Mouse (Mus musculus) cerebellum, postnatal 10 days (tissue): ENCODE measurements at regions not wholly inside any gene's neighbourhood (a gene's known extent, or its start where the extent isn't known, plus 50 kb on each side); places are given as distances from the start of the nearest gene placed in this dataset.
"Not testable (repeated sequence)": the region's sequence is repeated elsewhere in the genome, so short reads cannot be mapped to it uniquely, and the experiment has no call there.

ENCODE experiments used
- DNase-seq, 2 experiments: peaks; one replicate each; pipeline ENCODE4 v3.0.0; 2021; ENCODE audit warnings: mixed read lengths in 2 of 2

DNA sequence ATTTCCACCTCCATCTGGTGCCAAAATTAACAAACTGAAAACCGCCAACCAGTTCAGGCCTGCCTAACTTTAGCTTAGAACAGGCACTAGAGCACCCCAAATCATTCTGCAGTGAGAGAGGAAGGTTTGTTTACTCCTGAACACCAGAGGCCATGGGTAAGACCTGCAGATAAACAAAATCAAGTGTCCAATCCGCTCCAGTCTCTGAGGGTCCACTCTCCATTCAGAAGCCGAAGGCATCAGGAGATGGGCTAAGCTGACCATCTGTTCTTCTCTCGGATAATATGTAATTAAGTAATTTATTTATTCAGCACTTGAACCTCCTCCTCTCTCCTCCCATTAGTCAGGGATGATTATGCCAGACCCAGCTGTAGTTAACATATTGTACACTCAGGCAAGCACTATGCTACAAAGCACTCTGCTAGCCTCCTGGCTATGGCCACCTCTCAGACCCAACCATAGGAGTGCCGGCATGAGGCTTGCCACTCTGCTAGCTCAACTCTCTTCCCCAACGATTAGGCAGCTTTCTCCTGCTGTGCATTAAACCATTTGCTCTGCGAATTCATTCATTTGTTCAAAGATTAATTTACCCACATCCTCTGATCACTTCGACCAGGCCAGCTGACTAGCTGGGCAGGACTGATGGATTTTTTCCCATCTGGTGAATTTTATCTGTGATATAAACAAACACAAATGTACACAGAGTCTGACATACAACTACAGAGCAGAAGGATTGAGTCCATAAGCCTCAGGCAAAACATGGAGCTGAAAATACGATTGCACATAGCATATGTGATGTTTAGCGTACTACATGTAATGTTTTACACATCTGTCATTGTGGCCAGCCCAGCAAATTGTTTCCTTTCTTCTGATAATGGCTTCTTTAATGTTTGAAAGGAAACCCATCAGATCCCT is 184.4 kb downstream of the Mat2b start:
- peak; percentile 22 to 37 for DNase-seq

DNA sequence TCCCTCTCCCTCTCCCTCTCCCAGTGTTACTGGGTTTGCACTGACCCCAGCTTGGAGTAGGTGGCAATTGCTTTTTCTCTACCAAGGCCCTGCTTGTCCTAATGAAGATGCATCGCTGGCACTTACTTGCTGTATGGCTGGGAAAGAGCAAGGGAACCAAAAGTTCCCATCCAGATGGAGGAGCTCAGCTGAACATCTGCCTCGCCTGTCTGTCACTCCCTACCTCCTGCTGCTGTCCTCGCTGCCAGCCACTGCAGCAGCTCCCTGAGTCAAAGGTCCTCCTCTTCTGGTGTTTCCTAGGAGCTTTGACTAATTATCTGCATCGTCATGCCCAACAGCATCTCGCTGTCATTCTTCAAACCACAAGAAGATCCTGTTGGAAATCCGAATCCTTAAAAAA is 203.4 kb downstream of the Mat2b start:
- no peak for DNase-seq

DNA sequence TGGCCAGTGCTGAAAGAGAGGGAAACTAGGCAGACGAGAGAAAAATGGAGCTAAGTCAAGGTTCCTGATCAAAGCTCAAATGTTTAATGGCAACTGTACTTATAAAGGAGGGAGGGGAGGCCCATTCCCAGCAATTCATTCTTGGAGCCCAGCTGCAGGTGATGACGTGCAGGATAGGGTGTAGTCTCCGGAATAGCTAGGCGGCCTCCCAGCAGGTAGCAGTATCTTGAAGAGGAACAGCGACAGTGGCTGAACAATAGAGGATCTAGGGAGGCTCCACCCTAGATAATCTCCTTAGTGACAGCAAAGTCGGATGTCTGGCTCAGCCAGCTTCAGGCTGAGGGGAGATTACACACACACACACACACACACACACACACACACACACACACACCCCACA is 216.8 kb downstream of the Mat2b start:
- not testable (repeated sequence) for DNase-seq

DNA sequence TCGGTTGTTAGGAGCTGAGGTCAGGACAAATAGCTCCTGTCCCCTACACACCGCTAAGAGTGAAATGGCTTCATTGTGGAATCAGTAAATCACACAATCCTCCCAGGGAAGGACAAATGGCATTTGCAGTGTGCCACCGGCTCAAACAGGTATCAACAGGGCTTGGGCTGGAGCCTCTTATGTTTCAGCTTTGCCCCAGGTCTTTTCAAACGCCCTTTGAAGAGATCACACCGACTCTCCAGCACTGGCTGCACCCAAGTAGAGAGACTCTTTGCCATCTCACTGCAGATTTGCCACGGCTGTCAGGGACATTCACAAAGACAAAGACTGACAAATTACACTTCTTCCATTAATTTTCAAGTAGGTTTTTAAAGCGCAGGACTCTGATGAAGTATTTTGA is 217.7 kb downstream of the Mat2b start:
- DNase-seq: no peak

DNA sequence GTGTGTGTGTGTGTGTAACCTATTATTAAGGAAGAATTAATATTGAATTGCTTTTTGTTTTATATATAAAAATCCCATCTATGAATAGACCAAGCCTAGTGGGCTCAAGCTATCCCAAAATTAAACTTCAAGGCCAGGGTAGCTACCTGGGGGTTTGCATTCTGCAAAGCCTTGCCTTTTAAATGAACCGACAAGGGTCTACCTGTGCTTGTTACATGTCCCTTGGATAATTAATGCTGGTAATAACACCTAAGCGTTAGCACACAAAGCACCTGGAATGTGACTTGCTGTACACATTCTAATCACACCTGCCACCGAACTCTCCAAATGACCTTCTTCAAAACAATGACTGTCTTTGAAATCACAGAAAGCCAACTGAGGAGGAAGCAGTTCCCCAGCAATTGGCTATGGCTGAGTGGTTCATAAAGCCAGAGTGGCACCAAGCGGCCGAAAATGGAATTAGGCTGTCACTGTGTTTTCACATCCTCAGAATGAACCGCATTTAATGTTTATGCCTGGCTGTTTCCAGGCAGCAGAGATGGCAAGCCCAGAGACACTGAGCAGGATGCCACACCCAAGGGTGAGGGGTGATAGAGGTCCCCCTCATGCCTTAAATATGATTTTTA is 225.8 kb downstream of the Mat2b start:
- peak; percentile 75 to 76 for DNase-seq

DNA sequence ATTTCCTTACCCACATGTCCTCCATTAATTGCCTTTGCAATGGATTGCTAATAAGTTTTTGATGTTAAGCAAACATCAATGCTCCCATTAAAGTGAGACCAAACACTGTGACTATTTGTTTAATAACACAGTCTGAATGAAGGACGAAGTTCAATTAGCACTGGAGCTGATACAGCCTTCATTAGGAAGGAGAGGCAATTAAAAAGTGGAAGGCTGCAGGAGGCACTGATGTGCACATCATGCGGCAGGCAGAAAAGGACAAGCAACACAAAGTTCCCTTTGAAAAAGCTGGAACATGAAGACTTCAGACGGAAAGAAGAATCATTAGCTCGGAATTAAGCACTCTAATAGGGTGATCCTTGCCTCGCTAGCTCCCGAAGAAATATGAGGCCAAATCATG is 238.4 kb downstream of the Mat2b start:
- no peak for DNase-seq

DNA sequence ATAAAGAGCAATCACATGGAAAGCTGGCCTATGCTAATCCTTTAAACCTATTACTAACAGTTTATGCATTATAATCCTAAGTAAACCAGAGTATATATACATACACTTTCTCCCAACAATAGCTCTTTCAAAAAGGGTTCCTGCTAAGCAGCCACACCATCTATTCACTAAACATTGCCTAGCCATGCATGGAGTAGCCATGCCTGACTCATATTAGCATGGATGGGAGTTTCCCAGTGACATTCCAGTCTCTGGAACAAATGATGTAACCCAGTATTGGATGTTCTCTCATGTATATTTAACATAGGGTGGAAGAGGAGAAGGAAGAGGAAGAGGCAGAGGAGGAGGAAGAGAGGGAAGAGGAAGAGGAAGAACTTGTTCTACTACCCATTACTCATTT is 240.0 kb downstream of the Mat2b start:
- DNase-seq: not testable (repeated sequence)

DNA sequence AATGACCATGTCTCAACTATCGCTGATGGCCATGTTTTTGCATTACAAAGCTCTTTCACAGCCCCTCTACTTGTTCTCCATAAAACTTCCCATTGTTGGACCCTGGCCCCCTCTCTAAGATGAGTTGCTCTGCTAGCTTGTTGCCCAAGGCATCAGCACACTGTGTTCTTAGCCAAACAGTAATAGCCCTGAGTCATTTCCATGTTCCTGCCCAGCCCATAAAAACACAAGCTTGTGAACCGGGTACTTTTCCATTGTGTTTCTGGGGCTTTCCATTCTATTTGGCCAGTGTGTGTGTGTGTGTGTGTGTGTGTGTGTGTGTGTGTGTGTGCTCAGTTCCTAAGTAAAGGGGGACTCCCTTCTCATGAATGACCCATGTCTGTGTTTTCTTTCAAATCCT is 248.2 kb downstream of the Mat2b start:
- no peak for DNase-seq

DNA sequence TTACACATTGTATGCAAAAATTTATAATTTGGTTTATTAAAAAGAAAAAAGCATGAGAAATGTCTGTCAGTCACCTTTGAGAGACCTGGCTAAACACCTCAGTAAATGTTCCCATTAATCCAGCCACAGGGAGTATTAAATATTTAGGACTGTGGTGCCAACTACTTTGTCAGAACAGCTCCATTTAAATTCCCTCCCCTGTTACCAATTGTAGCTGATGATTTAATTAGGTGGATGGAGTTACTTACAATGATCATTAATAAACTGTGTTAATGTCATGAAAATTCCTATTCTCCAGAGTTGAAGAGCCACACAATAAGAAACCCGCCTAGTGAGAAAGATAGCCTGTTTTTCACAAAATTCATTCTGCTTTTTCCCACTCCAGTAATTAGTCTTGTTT is 261.0 kb downstream of the Mat2b start:
- no peak for DNase-seq

DNA sequence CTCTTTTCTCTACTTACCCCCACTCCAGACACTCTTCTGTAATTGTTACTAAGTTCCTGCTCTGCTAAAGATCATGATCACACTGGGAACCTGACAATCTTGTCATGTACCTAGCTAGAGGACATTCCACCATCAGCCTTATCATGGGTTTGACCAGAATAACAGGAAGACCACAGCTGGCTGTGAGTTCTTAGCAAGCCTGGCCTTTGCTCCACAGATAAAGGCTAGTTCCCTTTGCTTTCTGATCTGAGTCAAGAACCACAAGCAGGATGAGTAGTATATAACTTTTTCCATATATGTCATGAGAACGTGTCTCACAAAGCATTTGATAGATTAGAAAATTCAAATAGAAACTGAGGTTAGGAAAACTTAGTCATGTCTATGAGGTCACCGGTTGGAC is 266.1 kb downstream of the Mat2b start:
- no peak for DNase-seq

DNA sequence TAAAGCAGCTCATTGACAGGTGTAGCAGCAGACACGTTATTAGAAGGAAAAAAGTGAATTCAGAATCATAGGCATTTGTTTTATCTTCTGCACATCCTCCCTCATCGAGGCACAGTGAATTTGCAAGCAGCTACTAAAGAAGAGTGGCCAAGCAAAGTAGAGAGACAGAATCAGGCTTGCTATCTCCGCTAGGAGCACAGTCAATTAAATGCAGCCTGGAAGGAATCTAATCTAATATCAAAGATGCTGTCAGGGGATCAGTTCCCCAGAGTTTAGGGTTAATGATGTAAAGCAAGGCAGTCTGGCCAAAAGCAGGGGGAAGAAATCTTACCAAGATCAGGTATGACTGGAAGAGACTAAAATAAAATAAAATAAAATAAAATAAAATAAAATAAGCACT is 270.7 kb downstream of the Mat2b start:
- no peak for DNase-seq

DNA sequence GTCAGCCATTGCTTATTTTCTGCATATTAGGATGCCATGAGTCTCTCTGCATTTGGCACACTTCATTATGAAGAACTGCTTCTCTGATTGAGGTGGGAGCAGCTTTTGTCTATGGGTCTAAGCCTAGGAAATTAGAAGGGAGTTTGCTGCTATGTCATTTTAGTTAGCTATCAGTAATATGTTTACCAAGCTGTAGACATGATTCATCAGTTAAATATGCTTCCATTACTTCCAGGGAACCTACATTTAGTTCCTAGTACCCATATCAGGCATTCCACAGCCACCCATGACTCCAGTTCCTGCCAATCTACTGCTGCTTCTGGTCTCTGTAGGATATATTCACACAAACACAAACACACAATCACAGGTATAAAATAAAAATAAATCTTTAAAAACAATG is 287.4 kb downstream of the Mat2b start:
- DNase-seq: no peak

DNA sequence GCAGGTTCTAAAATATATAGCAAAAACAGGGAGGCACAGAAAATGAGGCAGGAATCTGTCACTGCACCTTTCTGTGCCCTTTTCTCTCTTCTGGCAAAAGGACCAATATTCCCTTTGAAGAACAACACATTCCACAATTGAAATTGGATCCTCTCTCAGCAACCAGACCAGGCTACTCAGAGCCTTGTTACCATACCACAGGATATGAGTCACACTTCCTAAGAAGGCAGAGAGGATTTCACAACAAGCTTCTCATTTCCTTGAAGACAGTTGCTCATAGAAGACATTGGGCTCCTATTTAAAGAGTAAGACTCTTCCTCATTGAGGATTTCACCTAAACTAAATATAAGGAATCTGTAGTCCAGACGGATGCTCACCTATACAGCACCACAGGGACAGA is 292.8 kb downstream of the Mat2b start:
- DNase-seq: no peak

DNA sequence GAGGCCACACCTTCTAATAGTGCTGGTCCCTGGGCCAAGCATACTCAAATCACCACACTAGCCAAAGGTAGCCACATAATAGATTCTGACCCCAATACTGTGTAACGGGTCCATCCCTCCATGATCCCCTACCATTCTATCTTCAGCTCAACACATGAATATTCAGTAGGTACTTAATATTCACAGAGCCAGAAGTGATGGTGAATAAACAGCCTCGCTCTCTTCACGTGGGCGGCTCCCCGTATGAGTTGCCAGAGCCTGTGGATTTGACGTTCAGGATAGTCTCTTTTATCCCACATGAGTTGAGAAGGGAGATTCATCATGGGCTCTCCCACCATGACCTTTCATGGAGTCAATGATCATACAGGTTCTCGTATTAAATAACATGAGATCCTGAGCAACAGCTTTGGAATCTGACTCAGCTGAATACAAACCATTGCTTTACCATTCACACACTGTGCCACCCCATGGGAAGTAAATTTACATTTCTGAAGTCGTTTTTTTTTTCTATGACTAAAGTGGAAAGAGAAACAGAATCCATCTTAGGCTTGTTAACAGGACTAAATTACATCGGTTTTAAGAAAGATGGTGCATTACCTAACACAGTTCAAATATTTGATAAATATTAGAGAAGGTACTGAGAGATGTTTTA is 297.4 kb downstream of the Mat2b start:
- DNase-seq: no peak

DNA sequence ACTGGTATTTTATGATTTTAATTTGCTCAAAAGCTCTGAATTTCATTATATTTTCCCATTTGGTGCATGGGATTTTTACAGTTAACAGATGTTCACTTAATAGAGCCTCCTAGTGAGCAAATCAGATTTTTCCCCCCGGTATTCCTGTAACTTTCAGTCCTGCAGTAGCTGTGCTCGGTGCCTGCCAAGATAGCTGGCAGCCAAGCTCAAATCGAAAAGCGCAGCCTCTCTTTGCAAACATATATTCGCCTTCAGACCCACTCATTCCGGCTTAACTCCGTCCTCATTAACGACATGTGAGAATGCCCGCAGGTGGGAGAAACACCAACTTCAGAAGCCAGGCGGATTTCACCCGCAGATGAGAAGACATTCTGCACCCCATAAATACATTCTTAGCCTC is 299.7 kb downstream of the Mat2b start:
- peak; percentile 17 to 30 for DNase-seq

DNA sequence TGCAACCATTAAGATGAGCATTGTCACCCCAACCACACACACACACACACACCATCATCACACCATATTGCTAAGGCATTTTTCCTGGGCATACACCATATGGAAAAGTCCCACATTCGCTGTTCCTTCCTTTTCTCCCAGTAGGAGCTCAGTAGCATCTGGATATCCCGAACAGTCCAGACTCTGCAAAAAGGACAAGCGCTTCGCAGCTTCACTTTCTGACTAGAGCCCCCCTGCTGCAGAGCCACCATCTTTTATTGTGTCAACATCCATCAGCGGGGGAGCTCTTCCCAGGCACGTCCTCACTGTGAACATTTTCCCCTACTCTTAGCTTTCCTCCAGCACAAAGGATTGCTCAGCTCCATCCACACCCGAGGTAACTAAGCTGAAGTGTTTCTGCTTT is 300.1 kb downstream of the Mat2b start:
- DNase-seq: peak; percentile 9 to 11

DNA sequence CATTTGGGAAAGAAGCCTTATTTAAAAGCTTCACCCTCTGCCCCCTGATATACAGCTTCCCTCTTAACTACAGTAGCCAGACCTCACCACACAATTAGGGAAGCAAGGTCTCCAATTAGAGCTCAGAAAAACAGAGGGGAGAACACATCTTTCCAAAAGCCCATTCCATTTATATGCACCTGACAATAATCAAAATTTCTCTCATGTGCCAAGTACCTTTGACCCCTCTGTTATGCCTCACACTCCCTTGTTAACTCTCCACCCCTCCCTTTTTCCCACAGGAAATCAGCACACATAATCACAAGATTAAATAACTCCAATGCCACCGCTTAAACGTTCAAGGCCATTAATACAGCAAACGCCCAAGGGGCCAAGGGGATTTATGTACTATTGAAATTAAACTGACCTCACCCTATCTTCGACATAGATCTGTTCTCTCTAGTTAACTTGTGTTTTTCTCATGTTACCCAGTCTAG is 300.7 kb downstream of the Mat2b start:
- DNase-seq: no peak

DNA sequence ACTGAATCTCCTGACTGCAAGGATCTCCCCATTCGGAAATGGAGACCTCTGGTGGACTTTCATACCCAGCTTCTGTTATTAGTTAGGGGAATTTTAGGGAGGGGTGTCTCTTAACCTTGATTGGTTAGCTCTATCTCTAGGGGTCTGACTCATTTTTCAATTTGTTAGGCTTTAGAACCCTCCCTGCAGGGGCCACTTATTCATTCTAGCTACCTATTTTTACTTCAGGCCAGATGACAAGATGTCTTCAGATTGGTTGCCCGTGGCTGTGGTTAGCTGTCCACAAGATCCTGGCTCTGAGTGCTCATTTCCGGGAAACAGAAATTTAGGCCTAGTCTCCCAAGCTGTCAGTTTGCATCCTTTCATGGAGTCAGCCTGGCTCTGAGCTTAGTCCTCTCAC is 314.3 kb downstream of the Mat2b start:
- no peak for DNase-seq

DNA sequence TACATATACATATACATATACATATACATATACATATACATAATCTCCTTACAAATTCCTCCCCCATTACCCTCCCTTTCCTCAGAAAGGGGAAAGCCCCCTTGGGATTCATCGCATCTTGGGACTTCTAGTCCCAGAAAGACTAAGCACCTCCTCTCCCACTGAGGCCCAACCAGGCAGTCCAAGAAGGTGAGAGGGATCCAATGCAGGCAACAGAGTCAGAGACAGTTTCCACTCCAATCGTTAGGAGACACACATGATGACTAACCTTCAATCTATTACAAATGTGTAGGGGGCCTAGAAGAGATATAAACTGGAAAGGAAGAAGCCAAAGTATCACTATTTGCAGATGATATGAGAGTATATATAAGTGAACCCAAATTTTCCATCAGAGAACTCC is 323.3 kb downstream of the Mat2b start:
- no peak for DNase-seq

DNA sequence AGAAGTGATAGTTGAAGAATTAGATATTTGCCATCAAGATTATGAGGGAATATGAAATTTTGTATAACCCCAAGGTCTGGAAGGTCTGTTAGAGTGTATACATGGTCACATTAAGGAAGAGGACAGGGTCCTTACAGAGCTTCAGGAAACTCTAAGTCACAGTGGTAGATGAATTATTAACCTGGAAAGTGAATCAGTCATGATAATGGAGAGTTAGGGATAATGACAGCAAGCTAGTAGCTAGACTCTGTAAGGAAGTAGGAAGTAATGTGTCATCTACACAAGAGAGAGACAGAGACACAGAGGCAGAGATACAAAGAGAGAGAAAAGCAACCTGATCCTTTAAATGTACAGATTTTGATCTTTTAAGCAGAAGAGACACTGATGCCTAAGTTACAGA is 328.4 kb downstream of the Mat2b start:
- no peak for DNase-seq

DNA sequence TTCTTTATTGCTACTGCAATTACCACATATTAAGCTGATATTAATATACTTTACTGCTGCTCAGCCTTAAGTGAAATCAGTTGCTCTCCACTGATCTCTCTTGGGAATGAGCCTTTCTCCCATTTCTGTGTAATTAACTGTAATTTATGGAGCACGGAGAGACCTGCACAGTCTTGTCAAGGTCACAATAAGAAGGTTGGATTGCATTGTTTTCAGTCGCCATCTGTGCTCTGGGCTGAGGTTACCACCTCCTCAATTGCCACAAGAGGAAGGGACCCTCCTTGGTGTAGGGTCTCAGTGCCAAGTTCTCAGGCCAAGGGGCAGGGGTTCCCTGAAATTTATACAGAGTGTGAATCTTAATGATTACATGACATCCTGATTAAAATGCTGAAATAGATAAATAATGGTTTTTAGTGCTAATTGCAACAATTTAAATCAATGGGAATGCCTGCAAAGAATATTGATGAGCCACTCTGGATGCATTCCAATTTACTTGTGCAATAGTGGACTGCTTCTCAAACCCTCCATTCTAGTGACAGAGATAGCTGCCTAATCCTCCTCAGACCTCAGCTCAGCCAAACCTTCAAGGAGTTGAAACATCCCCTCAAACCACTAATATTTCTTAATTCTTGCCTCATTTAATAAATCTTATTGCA is 332.3 kb downstream of the Mat2b start:
- no peak for DNase-seq
